Mouse (Mus musculus) lung, adult 2 months (tissue): ENCODE results near the gene Tbc1d20.

Experiments used
- CTCF ChIP-seq: fragments of 200-500 bp; IDR thresholded peaks from 2 replicates; pipeline ENCODE4 v1.5.1; 2011; ENCODE audit warnings: mild to moderate bottlenecking, low read length, control low read depth; ENCODE audit not compliant: insufficient read depth
- POLR2A ChIP-seq: fragments of 200-500 bp; IDR thresholded peaks from 2 replicates; pipeline ENCODE4 v1.6.1; 2011; ENCODE audit warnings: low read depth, mild to moderate bottlenecking, control low read depth, low read length, borderline replicate concordance; ENCODE audit errors: extremely low read depth

DNA sequence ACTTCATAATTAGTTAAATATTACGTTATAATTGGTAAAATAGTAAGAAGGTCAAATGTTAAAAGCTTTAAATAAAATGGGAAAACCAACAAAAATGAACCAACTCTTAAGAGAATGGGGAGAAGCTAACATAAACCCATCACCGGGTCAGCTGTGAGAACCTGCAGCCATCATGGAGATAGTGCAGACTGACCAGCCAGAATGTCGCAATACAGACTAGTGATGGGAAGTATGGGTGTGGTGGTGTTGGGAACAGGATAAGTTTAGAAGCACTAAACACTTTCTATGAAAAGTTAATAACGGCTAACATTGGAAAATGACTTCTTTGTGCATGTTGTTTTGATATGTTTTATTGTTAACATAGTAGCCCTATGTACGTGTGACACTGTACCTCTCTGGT, 6.1 kb upstream of the Tbc1d20 start:
- TF ChIP-seq CTCF (no peak), POLR2A (no peak)
